In genomic region chr14:25463919-25464318, GRCm38 (mm10) we compare ENCODE assay signal across 8 mouse cellular contexts. TPM values are rescaled to one million over a fixed set of nuclear protein-coding genes. Genes with fewer than 3 reads are reported as not detected.
DNase-seq lines count a peak whose midpoint lies in the region; ATAC-seq lines count a peak whose summit lies in the region.

No protein-coding gene starts in this region.

- H3K4me1 ChIP-seq in heart, embryonic 10.5 days, result peaks cover 83% of the 10 kb centered on the region
- peaks cover 85% of the 10 kb centered on the region for H3K4me1 ChIP-seq in midbrain, embryonic 10.5 days

- WGBS in heart, embryonic 10.5 days, result 60% methylated on average over 9 of the region's 9 CpGs
- WGBS in midbrain, embryonic 10.5 days, result 43% methylated on average over 9 of the region's 9 CpGs

- H3K27ac ChIP-seq in heart, embryonic 10.5 days, result peak overlapping the region; percentile 80
- peak overlapping the region; percentile 99 for H3K27ac ChIP-seq in midbrain, embryonic 10.5 days (replicated peaks)

- no peak for ATAC-seq in erythroid progenitor cell, adult 5-6 weeks (replicated peaks; ENCODE audit: low FRiP score, poor library complexity, severe bottlenecking)

- H3K27me3 ChIP-seq in heart, embryonic 10.5 days (ENCODE audit: insufficient read depth, poor library complexity, severe bottlenecking), result no peaks in the 10 kb centered on the region
- H3K27me3 ChIP-seq in midbrain, embryonic 10.5 days (ENCODE audit: low read depth, poor library complexity, severe bottlenecking), result no peaks in the 10 kb centered on the region

- 0 out of 2 replicates have a peak overlapping the region, but pooled peaks have one; percentile 7 for H3K4me3 ChIP-seq in heart, embryonic 10.5 days
- H3K4me3 ChIP-seq in midbrain, embryonic 10.5 days, result peak overlapping the region; percentile 99; the same call in 1 of the 2 replicates

- no peaks in the 10 kb centered on the region for H3K36me3 ChIP-seq in heart, embryonic 10.5 days
- no peaks in the 10 kb centered on the region for H3K36me3 ChIP-seq in midbrain, embryonic 10.5 days

- H3K9me3 ChIP-seq in heart, embryonic 10.5 days, result no peaks in the 10 kb centered on the region
- no peaks in the 10 kb centered on the region for H3K9me3 ChIP-seq in midbrain, embryonic 10.5 days (replicated peaks)

- DNase-seq in heart, embryonic 10.5 days (ENCODE audit: low spot score), result no peak
- DNase-seq in heart, adult 18-20 months, result no peak
- DNase-seq in cerebellum, adult 8-10 months, result peak; percentile 29
- peak; percentile 86 for DNase-seq in kidney, adult 18-20 months
- no peak for DNase-seq in midbrain, embryonic 10.5 days (ENCODE audit: low spot score)
- DNase-seq in embryo, embryonic 10 days (ENCODE audit: low spot score), result no peak
- DNase-seq in right cerebral cortex, postnatal 14 days, result no peak

RNA-seq across cellular contexts. Expression of gene Zmiz1, which starts 4.9 kb away (rescaled TPM):
- 38.1 and 45.8 TPM in 2 replicates for polyA plus RNA-seq in heart, embryonic 10.5 days (2016; fragmentation: Nextera tagmentation; extraction: Ambion mirVana)
- 10 to 100 TPM; 32.5 to 38.5 TPM for total RNA-seq in heart, adult 18-20 months (2021)
- polyA plus RNA-seq in midbrain, embryonic 10.5 days (2016; fragmentation: Nextera tagmentation; extraction: Ambion mirVana), result 42.2 and 55.8 TPM in 2 replicates
- total RNA-seq in erythroid progenitor cell, adult 5-6 weeks (2015; ENCODE audit: low replicate concordance), result 20.9 and 36.0 TPM in 2 replicates
- 4.0 and 4.6 TPM in 2 replicates for total RNA-seq in erythroid progenitor cell, adult 5-6 weeks (2017; ENCODE audit: low replicate concordance)

Comparison
In these comparisons a context has a peak if more than half of its experiments do, and no peak if none do; other contexts are left out.
1. DNase-seq: peak in cerebellum, adult 8-10 months (single experiment) and kidney, adult 18-20 months (single experiment); none in heart, embryonic 10.5 days (single experiment), heart, adult 18-20 months (0 of 2), midbrain, embryonic 10.5 days (single experiment), embryo, embryonic 10 days (single experiment) and right cerebral cortex, postnatal 14 days (single experiment).